13 mouse cellular contexts compared by ENCODE assay signal in genomic region chr6:29660662-29661307, GRCm38 (mm10). TPM values are rescaled to one million over a fixed set of nuclear protein-coding genes. Genes with fewer than 3 reads are reported as not detected.
DNase-seq lines count a peak whose midpoint lies in the region; ATAC-seq and TF ChIP-seq lines count a peak whose summit lies in the region.
"Had no signal": no experiment of that assay in that cellular context is flagged by ENCODE, and none has a peak within 500 bp of the region (broad histone marks: within the 10 kb centered on the region; RNA-seq: fewer than 3 reads in every experiment).

No protein-coding gene starts in this region.

- no peaks in the 10 kb centered on the region for H3K9me3 ChIP-seq in ES-E14 (ENCODE audit: control insufficient read depth, insufficient read depth, low read depth, low read length)
- no peaks in the 10 kb centered on the region for H3K9me3 ChIP-seq in kidney, embryonic 15.5 days (replicated peaks)
- H3K9me3 ChIP-seq in liver, embryonic 12.5 days (replicated peaks) = no peaks in the 10 kb centered on the region
- H3K9me3 ChIP-seq: embryonic facial prominence, embryonic 13.5 days; hindbrain, embryonic 15.5 days had no signal

- peak; percentile 90 for ATAC-seq in kidney, embryonic 15.5 days (replicated peaks; ENCODE audit: low FRiP score)
- ATAC-seq in liver, embryonic 12.5 days = no peak
- no peak for ATAC-seq in megakaryocyte, adult 5-6 weeks (ENCODE audit: poor library complexity, severe bottlenecking)
- ATAC-seq: forebrain, postnatal 0 days had no signal

- peak; percentile 6 for DNase-seq in embryo, embryonic 9.5 days (ENCODE audit: extremely low spot score)
- no peak for DNase-seq in embryo, embryonic 10.5 days (ENCODE audit: low spot score)
- no peak for DNase-seq in ES-E14 (ENCODE audit: low read depth, low spot score)
- DNase-seq in urinary bladder, postnatal 14 days (ENCODE audit: low spot score) = no peak
- DNase-seq in heart, adult 11 months = no peak
- DNase-seq: cerebellum, adult 8-10 months; forebrain, postnatal 0 days had no signal

- in situ Hi-C loops in ES-E14 (cut with MboI; ENCODE audit: low sequenced_read_pairs in 2 of 2, unreplicated experiment in 2 of 2) = no loop called here

- no peaks in the 10 kb centered on the region for H3K4me1 ChIP-seq in ES-E14 (ENCODE audit: control insufficient read depth in 2 of 2, insufficient read depth in 2 of 2, low read length in 2 of 2, poor library complexity in 1 of 2)
- H3K4me1 ChIP-seq in kidney, embryonic 15.5 days = peaks cover 15% of the 10 kb centered on the region
- H3K4me1 ChIP-seq in liver, embryonic 12.5 days = no peaks in the 10 kb centered on the region
- H3K4me1 ChIP-seq: hindbrain, embryonic 15.5 days had no signal

- H3K36me3 ChIP-seq in ES-E14 (ENCODE audit: control insufficient read depth, insufficient read depth, low read length, poor library complexity, severe bottlenecking) = no peaks in the 10 kb centered on the region
- H3K36me3 ChIP-seq in kidney, embryonic 15.5 days = no peaks in the 10 kb centered on the region
- no peaks in the 10 kb centered on the region for H3K36me3 ChIP-seq in liver, embryonic 12.5 days
- H3K36me3 ChIP-seq: embryonic facial prominence, embryonic 13.5 days; hindbrain, embryonic 15.5 days had no signal

- peak overlapping the region; percentile 27; the same call in 1 of the 2 replicates for H3K9ac ChIP-seq in ES-E14 (ENCODE audit: insufficient read depth, low read depth, low read length, poor library complexity, severe bottlenecking)
- H3K9ac ChIP-seq in kidney, embryonic 15.5 days = no peak overlapping the region
- no peak overlapping the region for H3K9ac ChIP-seq in liver, embryonic 12.5 days
- H3K9ac ChIP-seq: embryonic facial prominence, embryonic 13.5 days; forebrain, postnatal 0 days; hindbrain, embryonic 15.5 days; liver, embryonic 14.5 days had no signal

- H3K27ac ChIP-seq in ES-E14 (ENCODE audit: insufficient read depth, low read depth, low read length, poor library complexity, severe bottlenecking) = no peak overlapping the region
- peak overlapping the region; percentile 91 for H3K27ac ChIP-seq in kidney, embryonic 15.5 days
- peak overlapping the region; percentile 65; the same call in 1 of the 2 replicates for H3K27ac ChIP-seq in liver, embryonic 12.5 days
- H3K27ac ChIP-seq: embryonic facial prominence, embryonic 13.5 days; hindbrain, embryonic 15.5 days; liver, embryonic 14.5 days had no signal

- H3K4me2 ChIP-seq in kidney, embryonic 15.5 days = no peak overlapping the region
- no peak overlapping the region for H3K4me2 ChIP-seq in liver, embryonic 12.5 days
- H3K4me2 ChIP-seq: embryonic facial prominence, embryonic 13.5 days; hindbrain, embryonic 15.5 days had no signal

- H3K27me3 ChIP-seq in kidney, embryonic 15.5 days = no peaks in the 10 kb centered on the region
- H3K27me3 ChIP-seq in liver, embryonic 12.5 days (replicated peaks) = peaks cover 26% of the 10 kb centered on the region
- H3K27me3 ChIP-seq: embryonic facial prominence, embryonic 13.5 days; hindbrain, embryonic 15.5 days had no signal

- WGBS in kidney, embryonic 15.5 days = 41% methylated on average over 11 of the region's 11 CpGs
- WGBS in liver, embryonic 12.5 days (ENCODE audit: insufficient replicate concordance) = 67% methylated on average over 11 of the region's 11 CpGs

- no peak overlapping the region for H3K4me3 ChIP-seq in ES-E14 (ENCODE audit: insufficient read depth in 1 of 2, low read depth in 1 of 2, low read length in 2 of 2, poor library complexity in 1 of 2, severe bottlenecking in 1 of 2)
- H3K4me3 ChIP-seq in kidney, embryonic 15.5 days (replicated peaks) = no peak overlapping the region
- H3K4me3 ChIP-seq in liver, embryonic 12.5 days = no peak overlapping the region
- H3K4me3 ChIP-seq: embryonic facial prominence, embryonic 13.5 days; hindbrain, embryonic 15.5 days had no signal

TF ChIP-seq in ES-E14, 5 proteins besides CTCF, POLR2A, EP300 and RAD21:
- no peak for TF ChIP-seq ZC3H11A (IDR thresholded peaks at IDR 0.05; ENCODE audit: borderline replicate concordance, low read depth, low read length)
- no peak for TF ChIP-seq CHD2 (IDR thresholded peaks at IDR 0.05; ENCODE audit: low read depth, low read length)
- no peak for TF ChIP-seq MAFK (IDR thresholded peaks at IDR 0.05; ENCODE audit: insufficient read depth, low read depth, low read length)
- no peak for TF ChIP-seq ZNF384 (IDR thresholded peaks at IDR 0.05; ENCODE audit: low read depth, low read length)
- no peak for TF ChIP-seq HCFC1 (IDR thresholded peaks at IDR 0.05; ENCODE audit: borderline replicate concordance, insufficient read depth, low read length)

RNA-seq across cellular contexts. Expression of gene Tspan33, which starts 33.2 kb away (rescaled TPM):
- 5.7 and 7.9 TPM in 2 replicates for total RNA-seq in ES-E14 (2012; rRNA removed)
- polyA plus RNA-seq in kidney, embryonic 15.5 days (2015; fragmentation: Nextera tagmentation; extraction: Ambion mirVana) = 19.0 and 19.2 TPM in 2 replicates
- polyA plus RNA-seq in liver, embryonic 12.5 days (2016; fragmentation: Nextera tagmentation; extraction: Ambion mirVana) = 197 and 203 TPM in 2 replicates
- total RNA-seq in megakaryocyte, adult 5-6 weeks (2015) = 1.5 and 3.7 TPM in 2 replicates
- 2.7 and 5.0 TPM in 2 replicates for total RNA-seq in megakaryocyte, adult 5-6 weeks (2017)

RNA-seq across cellular contexts. Expression of gene Tnpo3, which starts 51.1 kb away (rescaled TPM):
- 89.7 and 91.1 TPM in 2 replicates for total RNA-seq in ES-E14 (2012; rRNA removed)
- polyA plus RNA-seq in kidney, embryonic 15.5 days (2015; fragmentation: Nextera tagmentation; extraction: Ambion mirVana) = 91.3 and 93.2 TPM in 2 replicates
- 55.2 and 56.6 TPM in 2 replicates for polyA plus RNA-seq in liver, embryonic 12.5 days (2016; fragmentation: Nextera tagmentation; extraction: Ambion mirVana)
- 54.6 and 56.1 TPM in 2 replicates for total RNA-seq in megakaryocyte, adult 5-6 weeks (2015)
- 49.7 and 50.3 TPM in 2 replicates for total RNA-seq in megakaryocyte, adult 5-6 weeks (2017)
